Mouse (Mus musculus) heart, postnatal 36 days (tissue): Measurements from ENCODE around the gene Gm7358. TPM values are rescaled to one million over a fixed set of nuclear protein-coding genes. Genes with fewer than 3 reads are reported as not detected.
"Not testable (repeated sequence)": the region's sequence is repeated elsewhere in the genome, so short reads cannot be mapped to it uniquely, and the experiment has no call there.

Source experiments
- DNase-seq, 2 experiments: peaks; one replicate each; pipeline ENCODE4 v3.0.0; 2021 to 2022
- intact Hi-C: fragments of 180-260 bp; cut with DNase I; formaldehyde crosslinking; loops from one replicate; pipeline ENCODE4 v1.15.1; 2025
- total RNA-seq, 2 experiments: library from RNA; stranded (reverse); gene quantifications; 2 replicates each; pipeline ENCODE4 v1.2.3; 2021

Gm7358 gene
- not detected for total RNA-seq

DNA sequence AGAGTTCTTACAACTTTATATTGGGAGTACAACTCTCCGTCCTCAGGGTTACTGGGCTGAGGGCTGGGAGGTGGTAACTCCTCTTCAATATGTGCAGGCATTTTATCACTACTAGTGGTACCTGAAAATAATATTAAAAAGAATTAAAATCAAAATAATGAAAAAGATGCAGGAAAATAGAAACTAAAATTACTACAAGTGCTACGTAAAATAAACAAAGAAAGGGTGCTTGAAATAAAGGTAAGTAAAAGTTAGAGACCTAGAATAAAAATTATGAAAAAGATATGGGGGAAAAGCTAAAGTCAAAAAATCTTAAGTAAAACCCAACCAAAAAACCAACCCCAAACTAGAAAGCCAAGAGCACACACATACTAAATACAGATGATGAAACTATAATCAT lies at the start of gene Gm7358:
Gene Gm7358 (minus strand): TSS at position 101 of the 400 bp plus-strand sequence.
- intact Hi-C loops, DNase-seq: not testable (repeated sequence)

DNA sequence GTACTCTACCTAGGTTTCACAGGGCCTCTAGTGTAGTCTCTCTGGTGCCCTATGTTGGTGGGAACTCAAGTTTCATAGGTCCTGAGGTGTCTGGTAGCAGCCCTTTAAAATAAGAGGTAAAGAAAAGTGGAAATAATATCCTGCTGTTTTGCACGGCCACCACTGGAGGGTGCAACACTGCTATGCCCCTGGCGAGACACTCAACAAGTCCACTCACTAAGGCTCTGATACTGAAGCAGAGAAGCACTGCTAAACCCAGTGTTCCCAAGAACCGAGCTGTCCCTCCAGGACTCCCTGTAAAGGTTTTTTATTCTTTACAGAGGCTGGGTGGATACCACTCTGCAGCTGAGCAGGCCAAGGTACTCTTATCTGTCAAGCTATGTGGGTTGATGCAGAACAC lies 43.7 kb upstream of the Gm7358 start:
- intact Hi-C loops: loop anchor here (5.0 kb wide), 1 partner anchor 251 kb away; no protein-coding TSS in a partner anchor
- not testable (repeated sequence) for DNase-seq

DNA sequence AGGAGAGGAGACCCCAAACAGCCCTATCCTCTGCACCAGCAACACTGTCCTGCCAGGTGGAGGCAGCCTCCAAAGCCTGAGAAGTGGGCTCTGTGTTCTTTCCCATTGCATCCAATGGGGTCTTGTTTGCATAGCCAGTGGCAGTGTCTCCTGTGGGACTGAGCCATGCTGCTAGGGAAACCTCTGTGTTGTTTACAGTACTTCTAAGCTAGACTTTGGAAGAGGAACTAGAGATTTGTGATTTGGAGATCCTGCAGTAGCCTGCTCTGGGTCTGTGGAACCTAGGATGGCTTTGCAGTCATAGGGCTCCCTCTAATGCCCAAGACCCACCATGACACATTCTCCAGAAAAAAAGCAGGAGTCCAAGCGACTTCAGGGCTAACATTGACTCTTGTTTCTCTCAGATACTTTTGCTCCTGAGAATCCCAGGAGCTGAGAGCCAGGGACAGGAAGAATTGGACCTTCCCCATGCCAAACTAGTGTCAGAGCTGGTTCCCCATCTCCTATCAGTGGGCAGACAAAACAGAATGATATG lies 42.2 kb upstream of the Gm7358 start:
- intact Hi-C loops: loop anchor here (5.0 kb wide), 1 partner anchor 249 kb away; no protein-coding TSS in a partner anchor
- DNase-seq: peak in 1 of 2 experiments; percentile 14

DNA sequence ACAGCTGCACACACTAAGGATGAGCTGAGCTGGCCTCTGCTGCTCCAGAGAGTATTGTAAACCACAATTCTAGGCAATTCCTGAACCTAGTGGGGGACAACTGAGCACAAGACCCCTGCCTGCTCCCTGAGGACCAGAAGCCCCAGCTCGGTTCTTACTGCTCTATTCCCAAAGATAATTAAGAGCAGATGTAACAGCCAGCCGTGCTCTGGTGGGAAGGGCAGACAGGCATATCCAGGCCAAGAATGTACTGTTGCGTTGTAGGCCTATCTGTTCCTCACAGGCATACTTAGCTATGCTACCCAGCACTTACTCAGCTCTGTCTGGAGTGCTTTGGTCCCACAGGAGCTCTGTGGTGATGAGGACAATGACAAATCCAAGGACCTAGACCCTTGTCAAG lies 40.6 kb upstream of the Gm7358 start:
- DNase-seq: not testable (repeated sequence)
- intact Hi-C loops: loop anchor here (5.0 kb wide), 1 partner anchor 248 kb away; no protein-coding TSS in a partner anchor

DNA sequence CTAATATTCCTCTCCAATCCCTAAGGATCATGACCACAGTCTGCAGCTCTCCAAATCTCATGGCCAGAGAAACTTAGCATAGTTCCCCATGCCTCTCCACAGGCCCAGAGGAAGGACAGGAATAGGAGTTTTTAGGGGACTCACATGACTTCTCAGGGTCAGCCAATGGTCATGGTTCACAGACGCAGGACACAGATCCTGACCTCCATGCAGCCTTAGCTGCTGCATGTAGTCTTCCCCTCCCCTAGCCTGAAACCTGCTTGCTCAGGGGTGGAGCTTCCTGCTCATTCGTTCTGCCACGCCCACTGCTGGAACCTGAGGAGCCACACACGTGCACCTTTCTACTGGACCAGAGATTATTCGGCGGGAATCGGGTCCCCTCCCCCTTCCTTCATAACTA lies 34.8 kb upstream of the Gm7358 start:
- intact Hi-C loops, DNase-seq: not testable (repeated sequence)

DNA sequence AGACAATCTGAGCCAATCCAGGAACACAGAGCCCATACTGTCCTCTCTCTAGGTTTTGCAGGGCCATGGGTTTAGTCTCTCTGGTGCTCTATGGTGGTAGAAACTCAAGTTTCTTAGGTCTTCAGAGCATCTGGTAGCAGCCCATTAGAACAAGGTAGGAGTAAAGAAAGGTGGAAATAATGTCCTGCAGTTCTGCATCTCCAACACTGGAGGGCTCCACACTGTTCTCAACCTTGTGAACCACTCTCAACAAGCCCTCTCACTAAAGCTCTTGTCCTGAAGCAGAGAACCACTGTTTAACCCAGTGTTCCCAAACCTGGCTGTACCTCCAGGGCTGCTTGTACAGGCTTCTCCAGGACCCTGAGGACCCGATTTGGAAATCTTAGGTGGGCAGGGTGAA lies 27.3 kb upstream of the Gm7358 start:
- intact Hi-C loops, DNase-seq: not testable (repeated sequence)

DNA sequence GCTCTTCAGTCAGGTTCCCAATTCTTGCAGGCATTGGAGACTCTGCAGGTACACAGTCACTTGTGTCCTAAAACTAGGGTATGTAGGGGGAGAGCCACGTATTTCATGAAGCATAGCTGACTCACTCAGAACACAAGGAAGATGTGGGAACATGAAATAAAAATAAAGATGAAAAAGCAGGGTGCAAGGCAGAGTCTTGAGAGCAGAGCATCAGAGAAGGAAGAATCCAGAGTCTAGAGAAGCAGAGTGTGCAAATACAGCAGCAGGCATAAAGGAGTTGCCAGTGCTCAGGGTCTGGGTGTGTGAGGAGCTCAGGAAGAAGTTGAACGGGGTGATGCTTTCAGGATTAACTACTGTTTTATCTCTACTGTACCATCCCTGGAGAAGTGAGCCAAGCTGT lies 17.5 kb downstream of the Gm7358 start:
- DNase-seq, intact Hi-C loops: not testable (repeated sequence)

DNA sequence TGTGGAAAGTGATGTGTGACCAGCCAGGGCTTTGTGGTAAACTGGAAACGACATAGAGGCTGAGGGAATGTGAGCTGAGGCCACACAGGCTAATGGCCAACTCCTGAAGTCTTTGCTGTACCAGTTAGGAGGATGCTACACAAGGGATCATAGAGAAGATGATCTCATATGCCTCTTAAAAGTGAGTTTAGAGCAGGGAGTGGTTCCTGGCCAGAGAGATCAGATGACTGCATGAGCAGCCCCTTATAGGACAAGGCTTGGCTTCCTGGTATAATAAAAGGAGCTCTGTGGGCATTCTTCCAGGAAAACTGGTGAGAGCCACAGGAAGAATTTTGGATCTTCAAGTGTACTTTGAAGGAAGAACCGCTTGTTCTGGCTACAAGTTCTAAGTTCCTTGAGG lies 22.3 kb downstream of the Gm7358 start:
- DNase-seq, intact Hi-C loops: not testable (repeated sequence)

DNA sequence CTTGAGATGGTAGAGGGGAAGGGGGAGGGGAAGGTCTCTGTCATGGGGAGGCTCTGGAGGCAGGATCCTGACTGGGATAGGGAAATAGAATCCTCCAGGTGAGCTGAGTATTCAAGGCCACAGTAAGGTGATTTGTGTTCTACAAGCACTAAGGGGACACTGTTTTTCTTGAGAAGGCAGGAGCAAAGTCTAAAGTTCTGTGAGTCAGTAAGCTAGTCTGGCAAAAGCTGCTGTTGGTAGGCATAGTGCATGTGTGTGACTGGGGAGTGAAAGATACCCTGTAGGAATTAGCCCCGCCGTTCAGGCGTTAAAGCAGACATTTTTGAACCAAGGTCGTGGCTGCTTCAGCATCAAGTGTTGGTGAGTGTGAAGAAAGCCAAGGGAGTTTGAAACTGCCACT lies 23.2 kb downstream of the Gm7358 start:
- DNase-seq, intact Hi-C loops: not testable (repeated sequence)

Other genes with a start within 250 kb of the Gm7358 start
- gene Gm7168, start 111.2 kb downstream of the Gm7358 start, total RNA-seq: under 1 TPM in 1 of 2 experiments, not detected in 1; 0.16 TPM
- not detected for gene Gm7356, start 55.8 kb downstream of the Gm7358 start, total RNA-seq
- 1 to 10 TPM; 1.0 to 1.7 TPM for gene Dact2, start 144.8 kb upstream of the Gm7358 start, total RNA-seq
- gene Smoc2, start 220.0 kb upstream of the Gm7358 start, total RNA-seq: 10 to 100 TPM; 46.5 to 54.3 TPM